Mouse (Mus musculus) forebrain, embryonic 15.5 days (tissue): ENCODE data around the gene Prr13. TPM values are rescaled to one million over a fixed set of nuclear protein-coding genes. Genes with fewer than 3 reads are reported as not detected.

Experiments used
- ATAC-seq: fragments of 200-750 bp; cut with Nextera tagmentation; replicated peaks from 2 replicates; pipeline ENCODE4 v1.8.0; 2017; ENCODE audit warnings: mild to moderate bottlenecking, moderate TSS enrichment, moderate library complexity
- H3K27ac ChIP-seq: fragments of 300-500 bp; sonication (generic); replicated peaks from 2 replicates; pipeline ENCODE4 v1.5.1; 2015; ENCODE audit warnings: mild to moderate bottlenecking, inconsistent platforms
- H3K27me3 ChIP-seq: fragments of 300-500 bp; sonication (generic); 2 replicates; pipeline ENCODE4 v1.6.1; 2015; ENCODE audit warnings: inconsistent platforms
- H3K36me3 ChIP-seq: fragments of 300-500 bp; sonication (generic); 2 replicates; pipeline ENCODE4 v1.6.1; 2015; ENCODE audit warnings: mild to moderate bottlenecking, inconsistent platforms
- H3K4me1 ChIP-seq: fragments of 300-500 bp; sonication (generic); 2 replicates; pipeline ENCODE4 v1.6.1; 2015; ENCODE audit warnings: inconsistent platforms
- H3K4me2 ChIP-seq: fragments of 300-500 bp; sonication (generic); replicated peaks from 2 replicates; pipeline ENCODE4 v1.6.1; 2015; ENCODE audit warnings: mild to moderate bottlenecking, inconsistent platforms
- H3K4me3 ChIP-seq: fragments of 300-500 bp; sonication (generic); 2 replicates; pipeline ENCODE4 v1.5.1; 2015; ENCODE audit warnings: mild to moderate bottlenecking, inconsistent platforms
- H3K9ac ChIP-seq: fragments of 300-500 bp; sonication (generic); replicated peaks from 2 replicates; pipeline ENCODE4 v1.6.1; 2015; ENCODE audit warnings: mild to moderate bottlenecking, inconsistent platforms
- H3K9me3 ChIP-seq: fragments of 300-500 bp; sonication (generic); 2 replicates; pipeline ENCODE4 v1.6.1; 2016; ENCODE audit warnings: inconsistent platforms
- WGBS: fragments of 180-500 bp; shearing (Covaris S2); methylation state at CpG from one replicate; pipeline ENCODE4 v1.1.7; 2015; ENCODE audit warnings: mixed read lengths; 5-methylcytosine and 5-hydroxymethylcytosine counted together
- polyA plus RNA-seq: library from polyadenylated mRNA; unstranded; fragments of >200 nt; fragmentation: Nextera tagmentation; extraction: Ambion mirVana; gene quantifications from 2 replicates; pipeline ENCODE4 v1.2.1, GENCODE M21; 2015

Prr13 gene
- polyA plus RNA-seq, 1 experiment from 2014 or later = 85.8 TPM

DNA sequence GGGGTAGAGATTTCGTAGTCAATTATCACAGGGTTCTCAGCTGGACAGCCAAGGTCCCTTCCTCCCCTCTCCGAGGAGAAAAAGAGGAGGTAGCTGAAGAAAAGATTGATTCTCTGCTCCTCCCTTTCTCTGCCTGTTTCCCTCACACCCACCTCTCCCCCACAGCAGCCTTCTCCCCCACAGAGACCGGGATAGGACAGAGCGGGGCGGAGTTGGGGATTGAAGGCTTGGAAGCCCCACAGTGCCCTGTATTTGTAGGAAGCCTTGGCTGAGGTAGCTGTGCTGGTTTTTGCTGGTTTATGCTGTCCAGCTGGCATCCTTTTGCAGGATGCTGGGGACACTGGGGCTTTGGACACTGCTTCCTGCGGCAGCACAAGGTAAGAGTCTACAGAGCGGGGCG lies 13.7 kb upstream of the Prr13 start, which contains the start of gene Amhr2:
Amhr2 (plus strand) TSS at position 222 of the 400 bp plus-strand sequence.
- H3K4me2 ChIP-seq = no peak within 1 kb of the TSS

DNA sequence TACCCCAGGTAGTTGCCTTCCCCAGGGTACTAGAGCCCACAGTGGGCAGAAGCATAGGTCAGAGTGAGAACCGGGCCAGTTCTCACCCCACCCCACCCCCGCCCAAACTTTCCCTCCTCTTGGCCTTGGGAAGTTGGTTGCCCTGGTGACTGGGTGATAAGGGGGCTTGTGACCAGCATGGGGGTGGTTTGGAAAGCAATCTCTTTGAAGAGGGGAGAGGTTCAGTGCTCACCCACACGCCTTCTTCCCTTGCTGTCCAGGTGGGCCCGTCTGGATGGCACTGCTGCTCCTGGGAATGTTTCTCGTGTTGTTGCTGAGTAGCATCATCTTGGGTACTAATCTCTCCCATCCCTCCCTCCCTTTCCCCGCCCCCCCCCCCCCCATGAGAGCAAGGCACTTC lies 12.4 kb upstream of the Prr13 start:
- 74% methylated on average over 5 of the region's 6 CpGs for WGBS
- Histone ChIP-seq H3K4me1 (no peaks in the 10 kb centered on the region), H3K36me3 (no peaks in the 10 kb centered on the region), H3K27me3 (no peaks in the 10 kb centered on the region), H3K4me3 (no peak overlapping the region), H3K4me2 (no peak overlapping the region), H3K27ac (no peak overlapping the region), H3K9me3 (no peaks in the 10 kb centered on the region), H3K9ac (no peak overlapping the region)
- no peak for ATAC-seq

More for the DNA sequence above, 13.7 kb upstream of the Prr13 start, which contains the start of gene Amhr2:
- H3K36me3 ChIP-seq = no peaks in the 10 kb centered on the region
- no peak within 1 kb of the TSS for H3K27ac ChIP-seq
- WGBS = 68% methylated on average over 8 of the region's 8 CpGs
- H3K27me3 ChIP-seq = no peaks in the 10 kb centered on the region
- ATAC-seq = no peak
- no peaks in the 10 kb centered on the region for H3K9me3 ChIP-seq
- H3K4me3 ChIP-seq = no peak within 1 kb of the TSS
- no peaks in the 10 kb centered on the region for H3K4me1 ChIP-seq
- no peak within 1 kb of the TSS for H3K9ac ChIP-seq

DNA sequence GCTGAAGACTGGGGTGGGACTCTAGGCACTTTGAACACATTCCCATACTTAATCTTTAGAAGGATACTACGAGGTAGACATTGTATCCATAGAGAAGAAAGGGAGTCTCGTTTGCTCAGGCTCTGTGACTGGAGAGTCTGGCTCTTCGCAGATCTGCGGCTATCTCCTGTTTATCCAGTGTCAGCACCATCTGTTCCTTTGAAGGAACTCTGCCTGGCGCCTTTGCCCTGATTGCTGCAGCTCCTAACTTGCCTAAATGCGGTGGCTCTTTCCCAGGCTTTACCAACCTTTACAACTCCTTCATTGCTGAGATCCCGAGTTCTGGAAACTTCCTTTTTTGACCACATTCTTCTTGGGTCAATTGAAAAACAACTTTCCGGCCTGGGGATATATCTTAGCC lies 9.5 kb upstream of the Prr13 start:
- WGBS = 68% methylated on average over 8 of the region's 8 CpGs
- Histone ChIP-seq H3K36me3 (no peaks in the 10 kb centered on the region), H3K4me2 (no peak overlapping the region), H3K27ac (no peak overlapping the region), H3K27me3 (no peaks in the 10 kb centered on the region), H3K4me3 (no peak overlapping the region), H3K9me3 (no peaks in the 10 kb centered on the region), H3K9ac (no peak overlapping the region), H3K4me1 (no peaks in the 10 kb centered on the region)
- no peak for ATAC-seq

DNA sequence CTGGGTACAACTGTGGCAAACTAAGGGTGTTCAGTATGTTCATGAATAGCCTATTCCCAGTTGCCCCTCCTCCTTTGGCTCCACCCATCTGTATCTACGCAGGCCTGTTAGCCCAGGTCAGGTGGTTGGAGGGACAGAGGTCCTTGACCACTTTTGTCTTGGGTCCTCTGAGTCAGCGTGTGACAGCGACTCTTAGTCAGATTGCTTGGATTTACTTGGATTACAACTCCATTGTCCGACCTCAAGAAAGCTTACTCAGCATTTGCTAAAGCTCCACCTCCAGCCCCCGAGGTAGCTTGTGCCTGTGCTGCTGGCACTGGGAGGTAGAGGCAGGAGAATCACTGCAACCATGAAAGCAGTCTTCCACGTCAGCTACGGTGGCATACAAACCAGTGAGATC lies 7.9 kb upstream of the Prr13 start:
- 23% methylated on average over 7 of the region's 7 CpGs for WGBS
- Histone ChIP-seq H3K4me2 (no peak overlapping the region), H3K36me3 (no peaks in the 10 kb centered on the region), H3K4me1 (no peaks in the 10 kb centered on the region), H3K27ac (no peak overlapping the region), H3K9ac (no peak overlapping the region), H3K4me3 (no peak overlapping the region), H3K27me3 (no peaks in the 10 kb centered on the region), H3K9me3 (no peaks in the 10 kb centered on the region)
- ATAC-seq = no peak

DNA sequence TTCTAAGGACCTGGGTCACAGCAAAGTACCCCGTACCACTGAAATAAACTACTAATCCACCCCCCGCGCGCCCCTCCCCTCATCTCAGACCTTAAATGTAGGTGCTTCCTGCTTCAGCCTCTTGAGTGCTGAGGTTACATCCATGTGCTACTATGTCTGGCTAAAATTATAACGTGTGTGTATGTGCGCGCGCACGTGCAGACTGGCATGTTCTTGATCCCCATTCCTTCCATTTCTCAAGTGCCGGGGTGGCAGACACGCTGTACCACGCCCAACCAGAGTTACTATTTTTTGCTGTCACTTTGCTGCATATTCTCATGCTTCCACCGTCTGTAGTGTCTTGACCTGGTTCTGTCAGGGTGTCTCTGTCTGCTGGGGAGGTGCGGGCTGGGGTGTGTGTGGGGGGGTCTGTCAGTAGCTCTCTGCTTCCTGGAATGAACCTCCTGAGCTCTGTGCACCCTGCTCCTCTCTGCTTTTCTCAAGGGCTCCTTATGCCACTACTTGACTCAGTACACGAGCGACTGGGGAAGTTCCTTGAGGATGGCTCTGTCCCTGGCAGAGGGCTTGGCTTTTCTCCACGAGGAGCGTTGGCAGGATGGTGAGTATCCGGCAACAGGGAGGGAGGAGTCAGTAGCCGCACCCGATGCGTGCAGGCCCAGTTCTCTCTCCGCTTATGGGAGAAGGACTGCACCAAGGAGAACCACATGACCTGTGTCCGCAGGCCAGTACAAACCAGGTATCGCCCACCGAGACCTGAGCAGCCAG lies 7.0 kb upstream of the Prr13 start:
- H3K4me1 ChIP-seq = no peaks in the 10 kb centered on the region
- no peak overlapping the region for H3K4me2 ChIP-seq
- no peak overlapping the region for H3K4me3 ChIP-seq
- no peaks in the 10 kb centered on the region for H3K27me3 ChIP-seq
- no peak overlapping the region for H3K27ac ChIP-seq
- no peaks in the 10 kb centered on the region for H3K9me3 ChIP-seq
- no peak overlapping the region for H3K9ac ChIP-seq
- no peak for ATAC-seq
- H3K36me3 ChIP-seq = no peaks in the 10 kb centered on the region
- 84% methylated on average over 26 of the region's 26 CpGs for WGBS

DNA sequence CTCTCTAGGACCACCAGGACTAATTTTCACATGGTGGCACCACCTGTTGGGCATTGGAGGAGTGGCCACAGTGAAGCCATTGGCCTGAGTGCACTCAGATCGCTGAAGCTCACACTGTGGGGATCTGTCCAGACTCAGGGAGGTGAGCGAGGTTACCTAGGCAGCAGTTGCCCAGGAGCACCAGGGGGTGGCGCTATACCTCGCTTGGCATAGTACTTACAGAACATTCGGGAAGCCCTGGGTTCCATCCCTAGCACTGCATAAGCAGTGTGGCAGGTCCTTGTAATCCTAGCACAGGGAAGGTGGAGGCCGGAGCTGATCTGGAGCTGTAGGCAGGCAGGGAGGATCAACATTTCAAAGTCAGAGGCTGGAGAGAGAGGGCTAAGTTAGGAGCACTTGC lies 2.8 kb upstream of the Prr13 start:
- Histone ChIP-seq H3K4me1 (peaks cover 13% of the 10 kb centered on the region), H3K36me3 (no peaks in the 10 kb centered on the region), H3K9ac (no peak overlapping the region), H3K4me3 (no peak overlapping the region), H3K27ac (no peak overlapping the region), H3K9me3 (no peaks in the 10 kb centered on the region), H3K27me3 (no peaks in the 10 kb centered on the region), H3K4me2 (no peak overlapping the region)
- WGBS = 32% methylated on average over 6 of the region's 6 CpGs
- ATAC-seq = no peak

DNA sequence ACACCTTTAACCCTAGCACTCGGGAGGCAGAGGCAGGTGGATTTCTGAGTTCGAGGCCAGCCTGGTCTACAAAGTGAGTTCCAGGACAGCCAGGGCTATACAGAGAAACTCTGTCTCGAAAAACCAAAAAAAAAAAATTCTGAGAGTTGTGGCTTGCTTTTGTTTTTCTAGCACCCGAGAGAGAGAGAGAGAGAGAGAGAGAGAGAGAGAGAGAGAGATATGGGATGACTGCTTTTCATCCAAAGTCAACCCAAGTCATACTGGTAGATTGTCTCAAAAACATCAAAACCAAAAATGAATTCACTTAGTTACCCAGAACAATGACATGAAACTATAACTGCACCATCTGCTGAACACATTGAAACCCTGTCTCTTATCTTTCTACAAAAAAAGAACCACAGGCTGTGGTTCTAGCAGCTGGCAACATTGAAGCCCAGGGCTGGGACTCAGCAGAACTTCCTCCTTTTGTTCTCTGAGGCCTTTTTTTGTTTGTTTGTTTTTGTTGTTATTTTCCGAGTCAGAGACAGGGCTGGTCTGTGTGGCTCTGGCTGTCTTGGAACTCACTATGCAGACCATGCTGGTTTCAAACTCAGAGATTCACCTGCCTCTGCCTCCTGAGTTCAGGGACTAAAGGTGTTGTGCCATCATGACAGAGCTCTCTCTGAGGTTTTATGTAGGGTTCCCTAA lies 635 bp upstream of the Prr13 start:
- ATAC-seq = no peak
- no peaks in the 10 kb centered on the region for H3K27me3 ChIP-seq
- peaks cover 2% of the 10 kb centered on the region; the same call in 1 of the 2 replicates for H3K36me3 ChIP-seq
- H3K4me2 ChIP-seq = peak overlapping the region; percentile 50
- no peaks in the 10 kb centered on the region for H3K9me3 ChIP-seq
- peak overlapping the region; percentile 44 for H3K4me3 ChIP-seq
- WGBS = 81% methylated on average over 5 of the region's 5 CpGs
- peak overlapping the region; percentile 47 for H3K9ac ChIP-seq
- H3K4me1 ChIP-seq = peaks cover 15% of the 10 kb centered on the region
- H3K27ac ChIP-seq = no peak overlapping the region; the same call in 1 of the 2 replicates

DNA sequence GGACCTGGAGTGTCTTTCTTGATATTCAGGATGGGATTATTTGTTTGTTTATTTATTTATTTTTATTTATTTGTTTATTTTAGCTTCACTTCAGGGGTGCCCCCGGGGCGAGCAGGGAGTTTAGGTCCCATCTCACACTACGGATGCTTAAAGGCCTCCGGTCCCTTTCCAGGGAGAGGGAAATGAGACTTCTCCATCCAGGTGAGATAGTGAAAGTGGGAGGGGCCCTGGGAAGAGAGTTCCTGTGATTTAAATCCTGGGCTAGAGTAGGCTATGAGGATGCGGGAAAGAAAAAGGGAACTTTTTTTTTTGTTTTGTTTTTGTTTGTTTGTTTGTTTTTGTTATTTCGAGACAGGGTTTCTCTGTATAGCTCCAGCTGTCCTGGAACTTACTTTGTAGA lies 553 bp downstream of the Prr13 start:
- peaks cover 15% of the 10 kb centered on the region for H3K4me1 ChIP-seq
- ATAC-seq = peak; percentile 30; the same call in 1 of the 2 replicates
- WGBS = 34% methylated on average over 6 of the region's 6 CpGs
- peak overlapping the region; percentile 44 for H3K4me3 ChIP-seq
- peak overlapping the region; percentile 47 for H3K9ac ChIP-seq
- H3K4me2 ChIP-seq = peak overlapping the region; percentile 50
- H3K36me3 ChIP-seq = peaks cover 9% of the 10 kb centered on the region; the same call in 1 of the 2 replicates
- no peak overlapping the region for H3K27ac ChIP-seq
- no peaks in the 10 kb centered on the region for H3K9me3 ChIP-seq
- H3K27me3 ChIP-seq = no peaks in the 10 kb centered on the region

DNA sequence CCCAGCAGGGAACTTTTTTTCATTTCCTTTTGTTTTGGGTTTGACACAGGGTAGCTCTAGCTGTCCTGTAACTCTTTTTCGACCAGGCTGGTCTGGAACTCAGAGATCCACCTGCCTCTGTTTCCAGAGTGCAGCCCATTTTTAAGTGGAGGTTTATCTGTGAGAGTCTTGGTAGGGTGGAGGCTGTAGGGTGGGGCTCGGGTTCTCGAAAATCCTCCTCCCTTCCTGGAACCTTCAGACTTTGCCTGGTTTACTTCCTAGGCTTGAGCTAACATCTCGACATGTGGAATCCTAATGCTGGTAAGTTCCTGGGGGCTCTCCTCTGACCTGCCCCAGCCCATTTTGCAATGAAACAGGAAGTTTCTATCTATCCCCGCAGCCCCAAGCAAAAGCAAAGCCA lies 1.0 kb downstream of the Prr13 start:
- no peak overlapping the region for H3K4me3 ChIP-seq
- H3K4me2 ChIP-seq = peak overlapping the region; percentile 50
- H3K4me1 ChIP-seq = peaks cover 15% of the 10 kb centered on the region
- no peak for ATAC-seq
- H3K36me3 ChIP-seq = peaks cover 9% of the 10 kb centered on the region; the same call in 1 of the 2 replicates
- WGBS = 72% methylated on average over 5 of the region's 5 CpGs
- no peaks in the 10 kb centered on the region for H3K27me3 ChIP-seq
- no peak overlapping the region for H3K9ac ChIP-seq
- H3K9me3 ChIP-seq = no peaks in the 10 kb centered on the region
- no peak overlapping the region for H3K27ac ChIP-seq

DNA sequence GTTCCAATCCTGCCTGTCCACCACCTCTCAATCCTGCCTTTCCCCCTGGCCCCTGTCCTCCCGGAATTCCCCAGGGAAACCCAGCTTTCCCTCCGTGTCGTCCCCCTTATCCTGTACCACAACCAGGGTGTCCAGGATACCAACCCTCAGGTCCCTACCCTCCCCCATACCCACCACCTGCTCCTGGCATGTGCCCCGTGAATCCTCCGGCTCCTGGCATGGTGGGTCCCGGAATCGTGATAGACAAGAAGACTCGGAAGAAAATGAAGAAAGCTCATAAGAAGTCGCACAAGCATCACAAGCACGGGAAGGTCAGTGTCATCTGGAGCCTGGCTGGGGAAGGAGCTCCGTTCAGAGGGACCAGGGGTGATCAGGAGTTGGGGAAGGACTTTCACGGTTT lies 1.6 kb downstream of the Prr13 start:
- 88% methylated on average over 12 of the region's 12 CpGs for WGBS
- ATAC-seq = no peak
- H3K9ac ChIP-seq = no peak overlapping the region
- H3K9me3 ChIP-seq = no peaks in the 10 kb centered on the region
- no peak overlapping the region for H3K4me2 ChIP-seq
- peaks cover 9% of the 10 kb centered on the region; the same call in 1 of the 2 replicates for H3K36me3 ChIP-seq
- no peaks in the 10 kb centered on the region for H3K27me3 ChIP-seq
- peaks cover 15% of the 10 kb centered on the region for H3K4me1 ChIP-seq
- no peak overlapping the region for H3K4me3 ChIP-seq
- no peak overlapping the region for H3K27ac ChIP-seq

DNA sequence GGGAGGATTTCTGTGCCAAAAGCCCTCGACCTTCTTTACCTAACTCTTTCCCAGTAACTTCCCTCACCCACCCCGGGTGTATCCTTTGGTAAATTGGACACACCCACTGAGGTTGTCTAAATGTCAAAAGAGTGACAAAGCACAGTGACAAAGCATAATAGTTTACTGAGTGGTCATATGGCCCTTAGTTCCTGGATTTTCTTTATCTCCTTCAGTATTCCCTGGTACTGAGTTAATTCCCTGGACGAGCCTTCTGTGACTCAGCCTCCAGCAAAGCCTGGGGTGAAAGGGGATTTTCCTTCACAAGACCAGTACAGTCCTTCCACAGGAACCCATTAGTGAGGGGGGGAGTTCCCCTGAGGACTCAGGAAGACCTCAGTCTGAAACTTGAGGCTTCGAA lies 2.1 kb downstream of the Prr13 start:
- WGBS = 73% methylated on average over 4 of the region's 4 CpGs
- Histone ChIP-seq H3K4me2 (no peak overlapping the region), H3K36me3 (peaks cover 9% of the 10 kb centered on the region; the same call in 1 of the 2 replicates), H3K27ac (no peak overlapping the region), H3K27me3 (no peaks in the 10 kb centered on the region), H3K9me3 (no peaks in the 10 kb centered on the region), H3K4me1 (peaks cover 15% of the 10 kb centered on the region), H3K9ac (no peak overlapping the region), H3K4me3 (no peak overlapping the region)
- no peak for ATAC-seq

DNA sequence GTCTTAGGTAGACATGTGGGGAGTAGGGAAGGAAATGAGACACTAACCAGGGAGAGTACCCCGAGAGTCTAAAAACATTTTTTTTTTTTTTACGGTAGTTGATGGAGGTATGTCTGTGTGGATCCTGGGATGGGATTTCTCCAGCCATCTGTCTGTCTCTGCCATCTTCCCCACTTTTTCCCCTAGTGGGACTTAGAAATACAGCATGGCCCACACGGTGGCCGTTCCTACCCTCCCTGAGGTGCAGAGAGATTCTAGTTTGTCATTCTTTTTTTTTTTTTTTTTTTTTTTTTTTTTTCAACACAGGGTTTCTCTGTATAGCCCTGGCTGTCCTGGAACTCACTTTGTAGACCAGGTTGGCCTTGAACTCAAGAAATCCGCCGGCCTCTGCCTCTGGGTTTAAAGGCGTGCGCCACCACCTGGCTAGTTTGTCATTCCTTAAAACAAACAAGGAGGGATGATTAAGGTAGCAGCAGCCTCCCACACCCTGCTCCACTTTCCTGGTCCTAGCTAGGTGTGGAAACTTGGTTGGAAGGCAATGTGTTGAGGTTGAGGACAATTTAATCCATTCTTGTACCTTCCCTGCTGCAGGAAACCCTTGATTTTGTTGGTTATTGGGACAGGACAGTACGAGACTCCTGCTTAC lies 2.7 kb downstream of the Prr13 start:
- no peak for ATAC-seq

More for the DNA sequence above, 2.7 kb downstream of the Prr13 start:
- peaks cover 15% of the 10 kb centered on the region for H3K4me1 ChIP-seq
- WGBS = 84% methylated on average over 9 of the region's 9 CpGs
- no peaks in the 10 kb centered on the region for H3K9me3 ChIP-seq
- H3K36me3 ChIP-seq = peaks cover 9% of the 10 kb centered on the region; the same call in 1 of the 2 replicates
- H3K27ac ChIP-seq = no peak overlapping the region
- no peak overlapping the region for H3K4me3 ChIP-seq
- H3K9ac ChIP-seq = no peak overlapping the region
- H3K27me3 ChIP-seq = no peaks in the 10 kb centered on the region
- no peak overlapping the region for H3K4me2 ChIP-seq
